Mouse (Mus musculus) bone marrow macrophage, adult 2 months (primary cell): ENCODE results near the gene Fam102a.

Experiments
- CTCF ChIP-seq: IDR thresholded peaks from 2 replicates; pipeline ENCODE4 v1.5.1; 2012; ENCODE audit warnings: low read depth, mild to moderate bottlenecking, low read length, moderate library complexity
- POLR2A ChIP-seq: IDR thresholded peaks from 2 replicates; pipeline ENCODE4 v1.6.1; 2012; ENCODE audit warnings: mild to moderate bottlenecking, low read depth, low read length, borderline replicate concordance

DNA sequence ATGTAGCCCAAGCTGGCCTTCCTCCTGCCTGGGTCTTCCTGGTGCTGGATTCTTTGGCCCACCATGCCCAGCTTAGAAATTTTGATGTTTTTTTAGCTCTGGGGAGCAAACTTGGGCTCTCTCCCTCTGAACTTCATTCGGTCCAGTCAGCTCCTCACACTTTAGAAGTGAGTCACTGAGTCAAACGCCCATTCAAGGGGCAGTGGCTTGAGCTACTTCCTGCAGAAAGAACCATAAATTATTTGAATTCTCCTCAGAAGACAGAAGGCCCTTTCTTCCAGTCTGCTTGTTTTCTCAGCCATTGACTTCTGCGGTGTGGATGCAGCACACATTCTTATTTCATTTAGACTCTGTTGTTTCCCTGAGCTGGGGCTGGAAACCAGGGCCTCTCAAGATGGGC is 31.5 kb upstream of the Fam102a start:
- no peak for TF ChIP-seq POLR2A
- no peak for TF ChIP-seq CTCF
